Mouse (Mus musculus): ENCODE data around the gene Scgb1b29.
"Not testable (repeated sequence)": the region's sequence is repeated elsewhere in the genome, so short reads cannot be mapped to it uniquely, and the experiment has no call there.

Scgb1b29 gene

GRCm38 (mm10) chr7:32441241-32441640, at the start of gene Scgb1b29:
Gene Scgb1b29, plus strand, starts transcription at chr7:32441541.
- not testable (repeated sequence) for DNase-seq (ENCODE audit: low spot score)

DNA sequence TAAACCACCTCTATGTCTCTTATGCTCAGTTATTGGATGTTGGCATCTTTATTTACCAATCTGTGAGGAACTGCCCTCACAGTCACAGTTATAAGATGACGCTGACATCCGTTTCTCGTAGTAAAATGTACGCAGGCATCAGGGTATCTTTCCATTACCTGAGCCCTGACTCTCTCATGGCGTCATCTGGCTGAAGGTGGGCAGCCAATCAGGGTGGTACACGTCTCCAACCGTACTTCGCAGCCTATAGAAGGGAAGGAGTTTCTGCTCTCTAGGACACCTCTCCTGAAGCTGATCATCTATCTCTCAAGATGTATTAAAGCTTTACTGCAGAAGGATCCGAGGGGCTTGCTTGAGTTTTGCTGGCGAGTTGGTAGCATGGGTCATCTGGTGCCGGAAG, 12.7 kb upstream of the Scgb1b29 start:
- not testable (repeated sequence) for DNase-seq (ENCODE audit: low spot score)
